Mouse (Mus musculus): ENCODE results near the gene Rnf185. TPM values are rescaled to one million over a fixed set of nuclear protein-coding genes. Genes with fewer than 3 reads are reported as not detected.

Rnf185 gene
- polyA plus RNA-seq, 1 experiment = 30.9 TPM

- TF ChIP-seq POLR2A (IDR thresholded peaks at IDR 0.05; ENCODE audit: low read depth, low read length) (no peak), CTCF (IDR thresholded peaks at IDR 0.05; ENCODE audit: borderline replicate concordance, insufficient read depth, low read length) (no peak)
- no peaks in the 10 kb centered on the region for H3K4me1 ChIP-seq (ENCODE audit: control insufficient read depth, insufficient read depth, low read length)
- no peak overlapping the region for H3K4me3 ChIP-seq (ENCODE audit: insufficient read depth, low read length)
- no peak overlapping the region for H3K27ac ChIP-seq (ENCODE audit: insufficient read depth, low read length)
These were observed 23.5 kb downstream of the Rnf185 start for GRCm38 (mm10) chr11:3428632-3429031.

GRCm38 (mm10) chr11:3427697-3428230 is 24.4 kb downstream of the Rnf185 start:
- no peak overlapping the region for H3K4me3 ChIP-seq (ENCODE audit: insufficient read depth, low read length)
- no peak for TF ChIP-seq POLR2A (IDR thresholded peaks at IDR 0.05; ENCODE audit: low read depth, low read length)
- TF ChIP-seq CTCF (IDR thresholded peaks at IDR 0.05; ENCODE audit: borderline replicate concordance, insufficient read depth, low read length) = no peak
- H3K4me1 ChIP-seq (ENCODE audit: control insufficient read depth, insufficient read depth, low read length) = no peaks in the 10 kb centered on the region
- H3K27ac ChIP-seq (ENCODE audit: insufficient read depth, low read length) = no peak overlapping the region; the same call in 1 of the 2 replicates

GRCm38 (mm10) chr11:3422242-3422641 is 29.9 kb downstream of the Rnf185 start:
- TF ChIP-seq POLR2A (IDR thresholded peaks at IDR 0.05; ENCODE audit: low read depth, low read length) (no peak), CTCF (IDR thresholded peaks at IDR 0.05; ENCODE audit: borderline replicate concordance, insufficient read depth, low read length) (no peak)
- Histone ChIP-seq H3K4me1 (ENCODE audit: control insufficient read depth, insufficient read depth, low read length) (no peaks in the 10 kb centered on the region), H3K27ac (ENCODE audit: insufficient read depth, low read length) (no peak overlapping the region)

GRCm38 (mm10) chr11:3418741-3419140 is 33.4 kb downstream of the Rnf185 start:
- H3K4me3 ChIP-seq (ENCODE audit: insufficient read depth, low read length) = no peak overlapping the region
- H3K27ac ChIP-seq (ENCODE audit: insufficient read depth, low read length) = no peak overlapping the region
- no peak for TF ChIP-seq CTCF (IDR thresholded peaks at IDR 0.05; ENCODE audit: borderline replicate concordance, insufficient read depth, low read length)
- TF ChIP-seq POLR2A (IDR thresholded peaks at IDR 0.05; ENCODE audit: low read depth, low read length) = no peak
- no peaks in the 10 kb centered on the region for H3K4me1 ChIP-seq (ENCODE audit: control insufficient read depth, insufficient read depth, low read length)

More at GRCm38 (mm10) chr11:3422242-3422641, 29.9 kb downstream of the Rnf185 start:
- no peak overlapping the region for H3K4me3 ChIP-seq (ENCODE audit: insufficient read depth, low read length)

- TF ChIP-seq CTCF (IDR thresholded peaks at IDR 0.05; ENCODE audit: borderline replicate concordance, insufficient read depth, low read length) (no peak), POLR2A (IDR thresholded peaks at IDR 0.05; ENCODE audit: low read depth, low read length) (no peak)
- Histone ChIP-seq H3K4me3 (ENCODE audit: insufficient read depth, low read length) (no peak overlapping the region), H3K27ac (ENCODE audit: insufficient read depth, low read length) (no peak overlapping the region), H3K4me1 (ENCODE audit: control insufficient read depth, insufficient read depth, low read length) (no peaks in the 10 kb centered on the region)
These were observed 34.4 kb downstream of the Rnf185 start for GRCm38 (mm10) chr11:3417795-3418194.

- no peak overlapping the region for H3K4me3 ChIP-seq (ENCODE audit: insufficient read depth, low read length)
- H3K27ac ChIP-seq (ENCODE audit: insufficient read depth, low read length) = no peak overlapping the region
- TF ChIP-seq CTCF (IDR thresholded peaks at IDR 0.05; ENCODE audit: borderline replicate concordance, insufficient read depth, low read length) (no peak), POLR2A (IDR thresholded peaks at IDR 0.05; ENCODE audit: low read depth, low read length) (no peak)
- no peaks in the 10 kb centered on the region for H3K4me1 ChIP-seq (ENCODE audit: control insufficient read depth, insufficient read depth, low read length)
These were observed 35.8 kb downstream of the Rnf185 start for GRCm38 (mm10) chr11:3416399-3416798.

GRCm38 (mm10) chr11:3412111-3412510 is 40.1 kb downstream of the Rnf185 start:
- TF ChIP-seq POLR2A (IDR thresholded peaks at IDR 0.05; ENCODE audit: low read depth, low read length) (no peak), CTCF (IDR thresholded peaks at IDR 0.05; ENCODE audit: borderline replicate concordance, insufficient read depth, low read length) (no peak)
- Histone ChIP-seq H3K4me3 (ENCODE audit: insufficient read depth, low read length) (no peak overlapping the region), H3K27ac (ENCODE audit: insufficient read depth, low read length) (no peak overlapping the region), H3K4me1 (ENCODE audit: control insufficient read depth, insufficient read depth, low read length) (0 out of 2 replicates have a peak, but pooled peaks cover 2% of the 10 kb centered on the region)

GRCm38 (mm10) chr11:3408997-3409732 is 43.0 kb downstream of the Rnf185 start, which contains the start of gene Limk2:
TSS of gene Limk2 (minus strand) at chr11:3409189.
- H3K27ac ChIP-seq (ENCODE audit: insufficient read depth, low read length) = no peak within 1 kb of the TSS
- 0 out of 2 replicates have a peak, but pooled peaks cover 2% of the 10 kb centered on the region for H3K4me1 ChIP-seq (ENCODE audit: control insufficient read depth, insufficient read depth, low read length)
- H3K4me3 ChIP-seq (ENCODE audit: insufficient read depth, low read length) = peak within 1 kb of the TSS; percentile 79
- peak; percentile 67 for TF ChIP-seq CTCF (IDR thresholded peaks at IDR 0.05; ENCODE audit: borderline replicate concordance, insufficient read depth, low read length)
- peak; percentile 53; the same call in 1 of the 2 replicates for TF ChIP-seq POLR2A (IDR thresholded peaks at IDR 0.05; ENCODE audit: low read depth, low read length)

GRCm38 (mm10) chr11:3408131-3408996 is 43.8 kb downstream of the Rnf185 start:
- H3K27ac ChIP-seq (ENCODE audit: insufficient read depth, low read length) = no peak overlapping the region
- H3K4me3 ChIP-seq (ENCODE audit: insufficient read depth, low read length) = peak overlapping the region; percentile 79
- TF ChIP-seq POLR2A (IDR thresholded peaks at IDR 0.05; ENCODE audit: low read depth, low read length) = no peak
- no peak for TF ChIP-seq CTCF (IDR thresholded peaks at IDR 0.05; ENCODE audit: borderline replicate concordance, insufficient read depth, low read length)
- 0 out of 2 replicates have a peak, but pooled peaks cover 2% of the 10 kb centered on the region for H3K4me1 ChIP-seq (ENCODE audit: control insufficient read depth, insufficient read depth, low read length)

Data from embryonic fibroblast, embryonic 13.5 days (primary cell).